Mouse (Mus musculus): ENCODE results near the gene Bcl2l2. TPM values are rescaled to one million over a fixed set of nuclear protein-coding genes. Genes with fewer than 3 reads are reported as not detected.

The Bcl2l2 gene
- total RNA-seq, 2 experiments from 2014 or later, result 3.3 to 9.4 TPM

- no peak for ATAC-seq (replicated peaks; ENCODE audit: low FRiP score, low TSS enrichment, poor library complexity, severe bottlenecking)
Observed at GRCm38 (mm10) chr14:54930431-54930830, 47.3 kb downstream of the Bcl2l2 start.

GRCm38 (mm10) chr14:54932645-54933150 lies 49.5 kb downstream of the Bcl2l2 start, which contains the start of gene Il25:
TSS of gene Il25 (plus strand) at chr14:54932695.
- ATAC-seq (replicated peaks; ENCODE audit: low FRiP score, low TSS enrichment, poor library complexity, severe bottlenecking), result no peak

GRCm38 (mm10) chr14:54935904-54936830 lies 53.0 kb downstream of the Bcl2l2 start, which contains the start of gene Cmtm5:
TSS of gene Cmtm5 (plus strand) at chr14:54936261.
- no peak for ATAC-seq (replicated peaks; ENCODE audit: low FRiP score, low TSS enrichment, poor library complexity, severe bottlenecking)

GRCm38 (mm10) chr14:54936831-54937160 lies 53.6 kb downstream of the Bcl2l2 start:
- ATAC-seq (replicated peaks; ENCODE audit: low FRiP score, low TSS enrichment, poor library complexity, severe bottlenecking), result no peak

- no peak for ATAC-seq (replicated peaks; ENCODE audit: low FRiP score, low TSS enrichment, poor library complexity, severe bottlenecking)
Observed at GRCm38 (mm10) chr14:54937361-54938182, 54.4 kb downstream of the Bcl2l2 start.

Other genes starting within 250 kb of the Bcl2l2 start
- not detected in 2 replicates for gene Gm17606, start 242.4 kb upstream of the Bcl2l2 start, total RNA-seq (2014; fragmentation: Nextera tagmentation)
- gene Gm17606, start 242.4 kb upstream of the Bcl2l2 start, total RNA-seq (2017), result not detected in 2 replicates
- gene Cdh24, start 242.0 kb upstream of the Bcl2l2 start, total RNA-seq (2014; fragmentation: Nextera tagmentation), result 2.3 and 2.5 TPM in 2 replicates
- 0.15 and 1.7 TPM in 2 replicates for gene Cdh24, start 242.0 kb upstream of the Bcl2l2 start, total RNA-seq (2017)
- gene 1700123O20Rik, start 197.2 kb upstream of the Bcl2l2 start, total RNA-seq (2014; fragmentation: Nextera tagmentation), result 37.1 and 42.0 TPM in 2 replicates
- 42.4 and 58.4 TPM in 2 replicates for gene 1700123O20Rik, start 197.2 kb upstream of the Bcl2l2 start, total RNA-seq (2017)
- 222 and 244 TPM in 2 replicates for gene Acin1, start 196.4 kb upstream of the Bcl2l2 start, total RNA-seq (2014; fragmentation: Nextera tagmentation)
- 267 and 293 TPM in 2 replicates for gene Acin1, start 196.4 kb upstream of the Bcl2l2 start, total RNA-seq (2017)
- not detected in 2 replicates for gene Gm29776, start 184.5 kb upstream of the Bcl2l2 start, total RNA-seq (2014; fragmentation: Nextera tagmentation)
- not detected in 2 replicates for gene Gm29776, start 184.5 kb upstream of the Bcl2l2 start, total RNA-seq (2017)
- gene Cebpe, start 171.2 kb upstream of the Bcl2l2 start, total RNA-seq (2014; fragmentation: Nextera tagmentation), result 1.4 and 5.7 TPM in 2 replicates
- not detected in 2 replicates for gene Cebpe, start 171.2 kb upstream of the Bcl2l2 start, total RNA-seq (2017)
- 0.13 and 0.37 TPM in 2 replicates for gene Slc7a8, start 101.4 kb upstream of the Bcl2l2 start, total RNA-seq (2014; fragmentation: Nextera tagmentation)
- gene Slc7a8, start 101.4 kb upstream of the Bcl2l2 start, total RNA-seq (2017), result 0.34 TPM in 1 of 2 replicates, not detected in the other
- not detected in 2 replicates for gene Rnf212b, start 69.2 kb upstream of the Bcl2l2 start, total RNA-seq (2014; fragmentation: Nextera tagmentation)
- not detected in 2 replicates for gene Rnf212b, start 69.2 kb upstream of the Bcl2l2 start, total RNA-seq (2017)
- gene Homez, start 12.4 kb upstream of the Bcl2l2 start, total RNA-seq (2014; fragmentation: Nextera tagmentation), result 1.2 and 16.1 TPM in 2 replicates
- 1.5 and 6.1 TPM in 2 replicates for gene Homez, start 12.4 kb upstream of the Bcl2l2 start, total RNA-seq (2017)
- gene Ppp1r3e, start 5.8 kb upstream of the Bcl2l2 start, total RNA-seq (2014; fragmentation: Nextera tagmentation), result 15.9 and 16.7 TPM in 2 replicates
- gene Ppp1r3e, start 5.8 kb upstream of the Bcl2l2 start, total RNA-seq (2017), result 1.6 and 2.5 TPM in 2 replicates
- 1.4 TPM in 1 of 2 replicates, not detected in the other for gene Gm20521, start 64 bp downstream of the Bcl2l2 start, total RNA-seq (2014; fragmentation: Nextera tagmentation)
- gene Gm20521, start 64 bp downstream of the Bcl2l2 start, total RNA-seq (2017), result not detected in 2 replicates
- gene Pabpn1, start 9.1 kb downstream of the Bcl2l2 start, total RNA-seq (2014; fragmentation: Nextera tagmentation), result 240 and 264 TPM in 2 replicates
- 332 and 476 TPM in 2 replicates for gene Pabpn1, start 9.1 kb downstream of the Bcl2l2 start, total RNA-seq (2017)
- 2.2 TPM in 1 of 2 replicates, not detected in the other for gene Slc22a17, start 29.8 kb downstream of the Bcl2l2 start, total RNA-seq (2014; fragmentation: Nextera tagmentation)
- 4.9 TPM in 1 of 2 replicates, not detected in the other for gene Slc22a17, start 29.8 kb downstream of the Bcl2l2 start, total RNA-seq (2017)
- not detected in 2 replicates for gene Efs, start 42.7 kb downstream of the Bcl2l2 start, total RNA-seq (2014; fragmentation: Nextera tagmentation)
- not detected in 2 replicates for gene Efs, start 42.7 kb downstream of the Bcl2l2 start, total RNA-seq (2017)
- gene Il25, start 49.3 kb downstream of the Bcl2l2 start, total RNA-seq (2014; fragmentation: Nextera tagmentation), result not detected in 2 replicates
- gene Il25, start 49.3 kb downstream of the Bcl2l2 start, total RNA-seq (2017), result not detected in 2 replicates
- not detected in 2 replicates for gene Cmtm5, start 52.9 kb downstream of the Bcl2l2 start, total RNA-seq (2014; fragmentation: Nextera tagmentation)
- not detected in 2 replicates for gene Cmtm5, start 52.9 kb downstream of the Bcl2l2 start, total RNA-seq (2017)
- not detected in 2 replicates for gene Myh6, start 83.5 kb downstream of the Bcl2l2 start, total RNA-seq (2014; fragmentation: Nextera tagmentation)
- gene Myh6, start 83.5 kb downstream of the Bcl2l2 start, total RNA-seq (2017), result not detected in 2 replicates
- not detected in 2 replicates for gene Gm17428, start 93.6 kb downstream of the Bcl2l2 start, total RNA-seq (2014; fragmentation: Nextera tagmentation)
- gene Gm17428, start 93.6 kb downstream of the Bcl2l2 start, total RNA-seq (2017), result not detected in 2 replicates
- not detected in 2 replicates for gene Myh7, start 111.2 kb downstream of the Bcl2l2 start, total RNA-seq (2014; fragmentation: Nextera tagmentation)
- not detected in 2 replicates for gene Myh7, start 111.2 kb downstream of the Bcl2l2 start, total RNA-seq (2017)
- 63.6 and 71.5 TPM in 2 replicates for gene Ngdn, start 132.1 kb downstream of the Bcl2l2 start, total RNA-seq (2014; fragmentation: Nextera tagmentation)
- 53.4 and 64.6 TPM in 2 replicates for gene Ngdn, start 132.1 kb downstream of the Bcl2l2 start, total RNA-seq (2017)
- 5.6 and 7.8 TPM in 2 replicates for gene Zfhx2, start 208.9 kb downstream of the Bcl2l2 start, total RNA-seq (2014; fragmentation: Nextera tagmentation)
- gene Zfhx2, start 208.9 kb downstream of the Bcl2l2 start, total RNA-seq (2017), result 0.19 and 1.4 TPM in 2 replicates
- gene Thtpa, start 211.4 kb downstream of the Bcl2l2 start, total RNA-seq (2014; fragmentation: Nextera tagmentation), result 9.2 and 10.4 TPM in 2 replicates
- 5.1 and 6.4 TPM in 2 replicates for gene Thtpa, start 211.4 kb downstream of the Bcl2l2 start, total RNA-seq (2017)
- gene Ap1g2, start 223.2 kb downstream of the Bcl2l2 start, total RNA-seq (2014; fragmentation: Nextera tagmentation), result 66.7 and 109 TPM in 2 replicates
- gene Ap1g2, start 223.2 kb downstream of the Bcl2l2 start, total RNA-seq (2017), result 13.3 and 27.0 TPM in 2 replicates
- not detected in 2 replicates for gene Jph4, start 233.6 kb downstream of the Bcl2l2 start, total RNA-seq (2014; fragmentation: Nextera tagmentation)
- 0.05 TPM in 1 of 2 replicates, not detected in the other for gene Jph4, start 233.6 kb downstream of the Bcl2l2 start, total RNA-seq (2017)